Mouse (Mus musculus) R1 (cell line): ENCODE measurements around the gene Gm5592.
"Not testable (repeated sequence)": the region's sequence is repeated elsewhere in the genome, so short reads cannot be mapped to it uniquely, and the experiment has no call there.

Experiments used
- DNase-seq: peaks from one replicate; pipeline ENCODE4 v3.0.0-alpha.2; 2018; ENCODE audit warnings: low read depth, low spot score

Gene Gm5592

DNA sequence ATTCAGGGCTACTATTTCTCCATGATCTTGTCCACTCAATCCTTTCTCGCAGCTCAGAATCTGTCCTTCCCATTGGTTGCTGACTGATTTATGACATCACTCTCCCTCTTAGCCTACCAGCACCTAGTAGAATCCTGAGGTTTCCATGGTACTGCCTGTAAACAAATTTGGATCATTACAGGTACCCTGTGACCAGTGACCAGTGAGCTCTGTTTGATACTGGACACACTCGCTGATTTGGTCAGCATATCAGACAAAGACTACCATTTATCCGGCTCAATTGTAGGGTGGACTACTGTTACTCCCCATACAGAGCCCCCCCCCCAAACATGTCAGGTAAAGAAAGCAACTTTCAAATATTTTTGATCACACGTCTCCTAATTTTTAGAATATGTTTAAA, at the start of gene Gm5592:
Gm5592 (plus strand) TSS at position 301 of the 400 bp plus-strand sequence.
- DNase-seq, result not testable (repeated sequence)

DNA sequence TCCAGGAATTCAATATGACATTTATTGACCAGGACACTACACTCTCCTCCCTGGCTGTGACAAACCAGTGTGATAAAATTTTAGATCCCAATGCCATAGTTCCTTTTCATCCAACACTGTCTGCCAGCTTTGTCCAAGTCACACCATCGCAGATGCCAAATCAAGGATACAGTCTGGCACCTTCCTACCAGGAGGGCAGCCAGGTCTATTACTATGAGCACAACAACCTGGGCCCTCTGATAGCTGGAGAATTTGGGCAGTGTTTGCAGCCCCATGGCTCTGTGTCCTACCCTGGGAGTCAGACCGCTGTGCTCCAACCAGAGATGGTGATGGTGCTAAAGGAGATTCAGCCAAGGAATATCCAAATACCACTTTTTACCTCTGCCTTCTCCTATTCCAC, 2.2 kb downstream of the Gm5592 start:
- not testable (repeated sequence) for DNase-seq

DNA sequence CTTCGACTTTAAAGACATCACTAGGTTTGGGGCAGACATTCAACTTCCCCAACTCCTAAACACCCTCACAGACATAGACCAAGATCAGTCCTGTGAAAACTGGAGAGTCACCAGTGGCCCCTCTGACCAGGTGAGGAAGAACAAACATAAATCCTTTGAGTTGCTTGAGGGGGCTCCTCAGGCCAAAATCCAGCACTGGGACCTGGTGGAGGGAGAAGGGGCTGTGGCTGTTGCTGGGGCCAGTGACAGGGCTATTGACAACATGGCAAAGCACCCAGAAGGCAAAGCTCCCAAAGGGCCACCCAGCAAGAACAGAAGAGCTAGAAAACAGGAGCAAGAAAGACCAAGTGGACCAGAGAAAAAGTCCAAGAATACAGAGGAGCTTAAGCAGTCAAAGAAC, 4.2 kb downstream of the Gm5592 start:
- not testable (repeated sequence) for DNase-seq

DNA sequence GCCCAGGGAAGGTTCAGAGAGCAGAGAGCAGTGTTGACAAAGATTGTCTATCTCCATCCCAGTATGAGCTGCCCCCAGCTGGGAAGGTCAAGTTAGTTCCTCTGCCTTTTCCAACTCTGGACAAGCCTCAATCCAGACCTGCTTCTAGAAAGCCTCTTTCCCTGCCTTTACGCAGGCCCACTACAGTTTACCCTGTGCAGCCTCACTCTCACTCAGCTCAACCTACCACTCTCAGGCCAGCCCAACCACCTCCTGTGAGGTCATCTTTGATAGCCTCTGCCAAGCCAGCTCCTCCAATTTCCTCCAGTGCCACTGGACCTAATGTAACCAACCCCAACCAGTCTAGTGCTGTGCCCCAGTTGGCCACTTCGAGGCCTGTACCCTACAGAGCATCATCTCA, 4.9 kb downstream of the Gm5592 start:
- not testable (repeated sequence) for DNase-seq

DNA sequence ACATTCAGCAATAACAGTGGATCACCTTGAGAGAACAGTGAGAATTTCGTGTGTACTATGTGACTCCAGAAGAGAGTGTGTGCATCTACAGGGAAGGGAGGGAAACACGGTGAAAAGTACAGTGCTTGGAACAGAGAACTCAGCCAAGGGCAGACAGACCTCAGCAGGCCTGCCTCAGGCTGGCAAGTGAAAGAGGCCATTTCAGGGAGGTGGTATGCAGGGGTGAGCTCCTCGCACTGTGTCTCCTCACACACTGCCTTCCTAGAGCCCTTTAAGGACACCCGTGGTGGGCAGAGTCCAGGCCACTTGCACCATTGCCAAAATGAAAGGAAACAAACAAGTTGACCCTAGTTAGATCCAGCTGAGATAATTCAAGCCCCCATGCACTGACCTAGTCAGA, 40.0 kb downstream of the Gm5592 start:
- DNase-seq, result no peak
